Mouse (Mus musculus): Measurements from ENCODE around the gene St8sia1. TPM values are rescaled to one million over a fixed set of nuclear protein-coding genes. Genes with fewer than 3 reads are reported as not detected.

Gene St8sia1
- total RNA-seq, 2 experiments from 2014 or later, result 0.47 to 0.52 TPM

GRCm38 (mm10) chr6:142795655-142796441, 168.4 kb downstream of the St8sia1 start:
- no peak for DNase-seq (ENCODE audit: low spot score in 2 of 2)

- no peak for DNase-seq (ENCODE audit: low spot score in 2 of 2)
Measured at GRCm38 (mm10) chr6:142795087-142795486, 169.2 kb downstream of the St8sia1 start.

- DNase-seq (ENCODE audit: low spot score in 2 of 2), result peak in 1 of 2 experiments; percentile 18
Measured at GRCm38 (mm10) chr6:142793468-142793867, 170.8 kb downstream of the St8sia1 start.

- no peak for DNase-seq (ENCODE audit: low spot score in 2 of 2)
Measured at GRCm38 (mm10) chr6:142792241-142792968, 171.8 kb downstream of the St8sia1 start.

GRCm38 (mm10) chr6:142789736-142790135, 174.5 kb downstream of the St8sia1 start:
- no peak for DNase-seq (ENCODE audit: low spot score in 2 of 2)

GRCm38 (mm10) chr6:142788042-142788987, 175.9 kb downstream of the St8sia1 start:
- no peak for DNase-seq (ENCODE audit: low spot score in 2 of 2)

GRCm38 (mm10) chr6:142786106-142786505, 178.1 kb downstream of the St8sia1 start:
- DNase-seq (ENCODE audit: low spot score in 2 of 2), result no peak

- DNase-seq (ENCODE audit: low spot score in 2 of 2), result peak in 1 of 2 experiments; percentile 30
Measured at GRCm38 (mm10) chr6:142785343-142785742, 178.9 kb downstream of the St8sia1 start.

GRCm38 (mm10) chr6:142781286-142781685, 183.0 kb downstream of the St8sia1 start:
- no peak for DNase-seq (ENCODE audit: low spot score in 2 of 2)

GRCm38 (mm10) chr6:142780574-142781033, 183.6 kb downstream of the St8sia1 start:
- DNase-seq (ENCODE audit: low spot score in 2 of 2), result no peak

- no peak for DNase-seq (ENCODE audit: low spot score in 2 of 2)
Measured at GRCm38 (mm10) chr6:142779812-142780573, 184.3 kb downstream of the St8sia1 start.

- peak in 1 of 2 experiments; percentile 38 for DNase-seq (ENCODE audit: low spot score in 2 of 2)
Measured at GRCm38 (mm10) chr6:142779045-142779811, 185.0 kb downstream of the St8sia1 start.

GRCm38 (mm10) chr6:142776935-142777334, 187.3 kb downstream of the St8sia1 start:
- no peak for DNase-seq (ENCODE audit: low spot score in 2 of 2)

GRCm38 (mm10) chr6:142773566-142773965, 190.7 kb downstream of the St8sia1 start:
- no peak for DNase-seq (ENCODE audit: low spot score in 2 of 2)

GRCm38 (mm10) chr6:142771643-142772042, 192.6 kb downstream of the St8sia1 start:
- DNase-seq (ENCODE audit: low spot score in 2 of 2), result no peak
